Mouse (Mus musculus) left cerebral cortex, postnatal 36 days (tissue): ENCODE measurements around the gene Rragc. TPM values are rescaled to one million over a fixed set of nuclear protein-coding genes. Genes with fewer than 3 reads are reported as not detected.
"Not testable (repeated sequence)": the region's sequence is repeated elsewhere in the genome, so short reads cannot be mapped to it uniquely, and the experiment has no call there.

ENCODE experiments used
- DNase-seq, 2 experiments: peaks; one replicate each; pipeline ENCODE4 v3.0.0; 2021 to 2022; ENCODE audit warnings: low spot score in 2 of 2, mixed read lengths in 1 of 2
- intact Hi-C: fragments of 180-260 bp; cut with DNase I; formaldehyde crosslinking; loops from one replicate; pipeline ENCODE4 v1.15.1; 2025
- total RNA-seq, 2 experiments: library from RNA; stranded (reverse); gene quantifications; 2 replicates each; pipeline ENCODE4 v1.2.3; 2021

Rragc gene
- 10 to 100 TPM; 62.1 to 62.6 TPM for total RNA-seq

GRCm38 (mm10) chr4:123916748-123917547, at the start of gene Rragc:
Gene Rragc (plus strand): TSS chr4:123917446.
- DNase-seq, result peak; percentile 100
- intact Hi-C loops, result no loop called here

- intact Hi-C loops, result no loop called here
- no peak for DNase-seq
Observed at GRCm38 (mm10) chr4:123893726-123894125, 23.5 kb upstream of the Rragc start.

GRCm38 (mm10) chr4:123894295-123894694, 23.0 kb upstream of the Rragc start:
- no peak for DNase-seq
- intact Hi-C loops, result no loop called here

GRCm38 (mm10) chr4:123898696-123899095, 18.6 kb upstream of the Rragc start:
- intact Hi-C loops, result loop anchor here (5.0 kb wide), 1 partner anchor 81 kb away; no protein-coding TSS in a partner anchor
- no peak for DNase-seq

GRCm38 (mm10) chr4:123903432-123903831, 13.8 kb upstream of the Rragc start:
- no peak for DNase-seq
- intact Hi-C loops, result loop anchor here (5.0 kb wide), 1 partner anchor 151 kb away; the partner anchor contains the start of gene Akirin1

- DNase-seq, result peak; percentile 99 to 100
- intact Hi-C loops, result loop anchor here (5.0 kb wide), 1 partner anchor 152 kb away; the partner anchor contains the start of gene Akirin1
Observed at GRCm38 (mm10) chr4:123904333-123905125, 12.7 kb upstream of the Rragc start, which contains the start of gene Mycbp. Gene Mycbp (plus strand): TSS chr4:123904832.

GRCm38 (mm10) chr4:123905126-123905668, 12.0 kb upstream of the Rragc start:
- DNase-seq, result no peak

GRCm38 (mm10) chr4:123911503-123911902, 5.7 kb upstream of the Rragc start:
- intact Hi-C loops, result no loop called here
- no peak for DNase-seq

More at GRCm38 (mm10) chr4:123905126-123905668, 12.0 kb upstream of the Rragc start:
- intact Hi-C loops, result no loop called here

- intact Hi-C loops, result no loop called here
Observed at GRCm38 (mm10) chr4:123912431-123912830, 4.8 kb upstream of the Rragc start.

GRCm38 (mm10) chr4:123917548-123918140, 398 bp downstream of the Rragc start, which contains the start of gene 4930535I16Rik:
Gene 4930535I16Rik (minus strand): TSS chr4:123918022.
- DNase-seq, result peak in 1 of 2 experiments; percentile 21
- intact Hi-C loops, result no loop called here

More at GRCm38 (mm10) chr4:123912431-123912830, 4.8 kb upstream of the Rragc start:
- no peak for DNase-seq

GRCm38 (mm10) chr4:123918851-123919250, 1.6 kb downstream of the Rragc start:
- no peak for DNase-seq
- intact Hi-C loops, result no loop called here

GRCm38 (mm10) chr4:123921055-123921565, 3.9 kb downstream of the Rragc start:
- DNase-seq, result no peak
- intact Hi-C loops, result no loop called here

- intact Hi-C loops, result no loop called here
- DNase-seq, result no peak
Observed at GRCm38 (mm10) chr4:123927961-123928360, 10.7 kb downstream of the Rragc start.

GRCm38 (mm10) chr4:123929994-123930393, 12.7 kb downstream of the Rragc start:
- no peak for DNase-seq
- intact Hi-C loops, result no loop called here

GRCm38 (mm10) chr4:123934306-123934705, 17.1 kb downstream of the Rragc start:
- DNase-seq, result no peak

GRCm38 (mm10) chr4:123936059-123936458, 18.8 kb downstream of the Rragc start:
- intact Hi-C loops, result loop anchor here (5.0 kb wide), 1 partner anchor 741 kb away; no protein-coding TSS in a partner anchor
- DNase-seq, result no peak

More at GRCm38 (mm10) chr4:123934306-123934705, 17.1 kb downstream of the Rragc start:
- intact Hi-C loops, result no loop called here

- DNase-seq, result peak; percentile 56 to 73
- intact Hi-C loops, result loop anchor here (5.0 kb wide), 1 partner anchor 737 kb away; no protein-coding TSS in a partner anchor
Observed at GRCm38 (mm10) chr4:123939838-123940237, 22.6 kb downstream of the Rragc start.

GRCm38 (mm10) chr4:123940878-123941277, 23.6 kb downstream of the Rragc start:
- DNase-seq, intact Hi-C loops: not testable (repeated sequence)

GRCm38 (mm10) chr4:123946701-123947100, 29.5 kb downstream of the Rragc start:
- intact Hi-C loops, result no loop called here

More at GRCm38 (mm10) chr4:123946701-123947100, 29.5 kb downstream of the Rragc start:
- no peak for DNase-seq
